Mouse (Mus musculus) intestine, embryonic 14.5 days (tissue): ENCODE measurements around the gene Rangrf. TPM values are rescaled to one million over a fixed set of nuclear protein-coding genes. Genes with fewer than 3 reads are reported as not detected.

Experiments
- ATAC-seq: fragments of 200-750 bp; cut with Nextera tagmentation; replicated peaks from 2 replicates; pipeline ENCODE4 v1.8.0; 2017; ENCODE audit warnings: low read depth, moderate number of reproducible peaks, moderate TSS enrichment, moderate library complexity; ENCODE audit not compliant: low FRiP score, low TSS enrichment
- DNase-seq: peaks from one replicate; pipeline ENCODE4 v3.0.0-alpha.2; 2018; ENCODE audit warnings: low spot score
- H3K27ac ChIP-seq: fragments of 300-500 bp; sonication (generic); 2 replicates; pipeline ENCODE4 v1.5.1; 2014; ENCODE audit warnings: low read depth, mild to moderate bottlenecking, control low read depth
- H3K27me3 ChIP-seq: fragments of 300-500 bp; sonication (generic); replicated peaks from 2 replicates; pipeline ENCODE4 v1.6.1; 2014; ENCODE audit warnings: low read length, control low read depth; ENCODE audit not compliant: control insufficient read depth, insufficient read depth
- H3K36me3 ChIP-seq: fragments of 300-500 bp; sonication (generic); 2 replicates; pipeline ENCODE4 v1.6.1; 2014; ENCODE audit warnings: low read length, control low read depth; ENCODE audit not compliant: control insufficient read depth, insufficient read depth
- H3K4me1 ChIP-seq: fragments of 300-500 bp; sonication (generic); replicated peaks from 2 replicates; pipeline ENCODE4 v1.6.1; 2014; ENCODE audit warnings: low read length, control low read depth, mixed read lengths; ENCODE audit not compliant: control insufficient read depth, insufficient read depth
- H3K4me2 ChIP-seq: fragments of 300-500 bp; sonication (generic); 2 replicates; pipeline ENCODE4 v1.6.1; 2014; ENCODE audit warnings: low read length
- H3K4me3 ChIP-seq: fragments of 300-500 bp; sonication (generic); 2 replicates; pipeline ENCODE4 v1.5.1; 2014; ENCODE audit warnings: low read depth, low read length, control low read depth, mixed read lengths
- H3K9ac ChIP-seq: fragments of 300-500 bp; sonication (generic); 2 replicates; pipeline ENCODE4 v1.6.1; 2014; ENCODE audit warnings: mild to moderate bottlenecking, low read length
- H3K9me3 ChIP-seq: fragments of 300-500 bp; sonication (generic); 2 replicates; pipeline ENCODE4 v1.6.1; 2016; ENCODE audit warnings: low read length, control low read depth; ENCODE audit not compliant: control insufficient read depth
- WGBS: fragments of 180-500 bp; shearing (Covaris S2); extraction: QIAGEN DNeasy Blood & Tissue Kit; methylation state at CpG from one replicate; pipeline ENCODE4 v1.1.7; 2014; 5-methylcytosine and 5-hydroxymethylcytosine counted together
- polyA plus RNA-seq: library from polyadenylated mRNA; unstranded; fragments of >200 nt; fragmentation: Nextera tagmentation; extraction: Ambion mirVana; gene quantifications from 2 replicates; pipeline ENCODE4 v1.2.1, GENCODE M21; 2014

Rangrf gene
- polyA plus RNA-seq, 1 experiment from 2014 or later = 67.3 TPM

- 89% methylated on average over 1 of the region's 1 CpGs for WGBS
- DNase-seq (no peak), ATAC-seq (no peak)
- no peak overlapping the region for H3K4me3 ChIP-seq
- no peaks in the 10 kb centered on the region for H3K9me3 ChIP-seq
- no peak overlapping the region for H3K9ac ChIP-seq
- peaks cover 37% of the 10 kb centered on the region for H3K27me3 ChIP-seq
- H3K4me1 ChIP-seq = peaks cover 4% of the 10 kb centered on the region; the same call in 1 of the 2 replicates
- H3K27ac ChIP-seq = no peak overlapping the region
- no peak overlapping the region for H3K4me2 ChIP-seq
- no peaks in the 10 kb centered on the region for H3K36me3 ChIP-seq
Measured at GRCm38 (mm10) chr11:68957971-68958370, 17.0 kb downstream of the Rangrf start.

- peaks cover 38% of the 10 kb centered on the region for H3K27me3 ChIP-seq
- H3K4me1 ChIP-seq = peaks cover 4% of the 10 kb centered on the region; the same call in 1 of the 2 replicates
- no peak for DNase-seq
- ATAC-seq = no peak
- H3K9ac ChIP-seq = 0 out of 2 replicates have a peak within 1 kb of the TSS, but pooled peaks have one; percentile 13
- no peak within 1 kb of the TSS for H3K27ac ChIP-seq
- H3K4me2 ChIP-seq = 0 out of 2 replicates have a peak within 1 kb of the TSS, but pooled peaks have one; percentile 13
- no peaks in the 10 kb centered on the region for H3K36me3 ChIP-seq
- WGBS = 43% methylated on average over 8 of the region's 8 CpGs
- H3K4me3 ChIP-seq = peak within 1 kb of the TSS; percentile 8; the same call in 1 of the 2 replicates
- H3K9me3 ChIP-seq = no peaks in the 10 kb centered on the region
Measured at GRCm38 (mm10) chr11:68957308-68957707, 17.7 kb downstream of the Rangrf start, which contains the start of gene Arhgef15. Arhgef15 (minus strand) TSS chr11:68957480.

GRCm38 (mm10) chr11:68956697-68957096 is 18.3 kb downstream of the Rangrf start:
- no peak for DNase-seq
- Histone ChIP-seq H3K27me3 (peaks cover 41% of the 10 kb centered on the region), H3K4me2 (0 out of 2 replicates have a peak overlapping the region, but pooled peaks have one; percentile 13), H3K36me3 (no peaks in the 10 kb centered on the region), H3K27ac (no peak overlapping the region), H3K9me3 (no peaks in the 10 kb centered on the region), H3K4me1 (peaks cover 4% of the 10 kb centered on the region; the same call in 1 of the 2 replicates), H3K9ac (no peak overlapping the region), H3K4me3 (peak overlapping the region; percentile 8; the same call in 1 of the 2 replicates)
- no peak for ATAC-seq
- 34% methylated on average over 13 of the region's 13 CpGs for WGBS

GRCm38 (mm10) chr11:68956107-68956506 is 18.9 kb downstream of the Rangrf start:
- H3K4me3 ChIP-seq = peak overlapping the region; percentile 8; the same call in 1 of the 2 replicates

GRCm38 (mm10) chr11:68955473-68955872 is 19.5 kb downstream of the Rangrf start:
- peaks cover 42% of the 10 kb centered on the region for H3K27me3 ChIP-seq
- H3K9ac ChIP-seq = no peak overlapping the region
- 60% methylated on average over 5 of the region's 5 CpGs for WGBS
- peaks cover 4% of the 10 kb centered on the region; the same call in 1 of the 2 replicates for H3K4me1 ChIP-seq
- no peak overlapping the region for H3K27ac ChIP-seq
- H3K4me2 ChIP-seq = peak overlapping the region; percentile 50
- H3K9me3 ChIP-seq = no peaks in the 10 kb centered on the region
- DNase-seq (no peak), ATAC-seq (no peak)
- H3K36me3 ChIP-seq = no peaks in the 10 kb centered on the region
- no peak overlapping the region for H3K4me3 ChIP-seq

More at GRCm38 (mm10) chr11:68956107-68956506, 18.9 kb downstream of the Rangrf start:
- no peak overlapping the region for H3K27ac ChIP-seq
- WGBS = 25% methylated on average over 1 of the region's 3 CpGs
- no peaks in the 10 kb centered on the region for H3K36me3 ChIP-seq
- peaks cover 42% of the 10 kb centered on the region for H3K27me3 ChIP-seq
- peak overlapping the region; percentile 13; the same call in 1 of the 2 replicates for H3K4me2 ChIP-seq
- peaks cover 4% of the 10 kb centered on the region; the same call in 1 of the 2 replicates for H3K4me1 ChIP-seq
- 0 out of 2 replicates have a peak overlapping the region, but pooled peaks have one; percentile 13 for H3K9ac ChIP-seq
- no peak for DNase-seq
- no peak for ATAC-seq
- H3K9me3 ChIP-seq = no peaks in the 10 kb centered on the region

GRCm38 (mm10) chr11:68954408-68954807 is 20.6 kb downstream of the Rangrf start:
- peak overlapping the region; percentile 50 for H3K4me2 ChIP-seq
- peak overlapping the region; percentile 27; the same call in 1 of the 2 replicates for H3K9ac ChIP-seq
- peaks cover 42% of the 10 kb centered on the region for H3K27me3 ChIP-seq
- no peaks in the 10 kb centered on the region for H3K36me3 ChIP-seq
- peak overlapping the region; percentile 27 for H3K4me3 ChIP-seq
- H3K9me3 ChIP-seq = no peaks in the 10 kb centered on the region
- peak; percentile 57 for DNase-seq
- no peak for ATAC-seq
- no peak overlapping the region for H3K27ac ChIP-seq
- peaks cover 4% of the 10 kb centered on the region; the same call in 1 of the 2 replicates for H3K4me1 ChIP-seq
- 4% methylated on average over 17 of the region's 17 CpGs for WGBS

GRCm38 (mm10) chr11:68953903-68954302 is 21.1 kb downstream of the Rangrf start:
- peak overlapping the region; percentile 27 for H3K4me3 ChIP-seq
- DNase-seq = no peak
- H3K4me2 ChIP-seq = peak overlapping the region; percentile 50
- H3K9ac ChIP-seq = no peak overlapping the region; the same call in 1 of the 2 replicates
- 12% methylated on average over 13 of the region's 13 CpGs for WGBS
- H3K9me3 ChIP-seq = no peaks in the 10 kb centered on the region
- H3K4me1 ChIP-seq = peaks cover 4% of the 10 kb centered on the region; the same call in 1 of the 2 replicates
- H3K27ac ChIP-seq = no peak overlapping the region
- no peak for ATAC-seq
- H3K27me3 ChIP-seq = peaks cover 42% of the 10 kb centered on the region
- no peaks in the 10 kb centered on the region for H3K36me3 ChIP-seq

- H3K9ac ChIP-seq = no peak overlapping the region
- no peak overlapping the region for H3K4me3 ChIP-seq
- no peak overlapping the region for H3K27ac ChIP-seq
- H3K9me3 ChIP-seq = no peaks in the 10 kb centered on the region
- H3K27me3 ChIP-seq = peaks cover 4% of the 10 kb centered on the region
- no peaks in the 10 kb centered on the region for H3K4me1 ChIP-seq
- H3K4me2 ChIP-seq = peak overlapping the region; percentile 35
- DNase-seq (no peak), ATAC-seq (no peak)
- no peaks in the 10 kb centered on the region for H3K36me3 ChIP-seq
- whole genome bisulfite sequencing = 9% methylated on average over 11 of the region's 12 CpGs
Measured at GRCm38 (mm10) chr11:68947542-68947993, 27.4 kb downstream of the Rangrf start.
